Mouse (Mus musculus): ENCODE results near the gene Cep97.
"Not testable (repeated sequence)": the region's sequence is repeated elsewhere in the genome, so short reads cannot be mapped to it uniquely, and the experiment has no call there.

- not testable (repeated sequence) for TF ChIP-seq CTCF (IDR thresholded peaks at IDR 0.05; ENCODE audit: borderline replicate concordance, extremely low read depth, insufficient read depth, insufficient read length); POLR2A (IDR thresholded peaks at IDR 0.05; ENCODE audit: borderline replicate concordance, extremely low read depth, insufficient read depth, insufficient read length, poor library complexity, severe bottlenecking)
These were observed 75.2 kb downstream of the Cep97 start for GRCm38 (mm10) chr16:55859421-55859820.

Measured in brain, embryonic 14.5 days (tissue).